In genomic region chr4:136312616-136313015, GRCm38 (mm10) we compare ENCODE assay signal across 7 mouse cellular contexts. TPM values are rescaled to one million over a fixed set of nuclear protein-coding genes. Genes with fewer than 3 reads are reported as not detected.
DNase-seq lines count a peak whose midpoint lies in the region; ATAC-seq lines count a peak whose summit lies in the region.

No protein-coding gene starts in this region.

- no peak overlapping the region for H3K27ac ChIP-seq in lung, embryonic 16.5 days (ENCODE audit: low read length)
- no peak overlapping the region for H3K27ac ChIP-seq in forebrain, embryonic 10.5 days
- no peak overlapping the region for H3K27ac ChIP-seq in limb, embryonic 10.5 days

- H3K36me3 ChIP-seq in lung, embryonic 16.5 days (ENCODE audit: control insufficient read depth, insufficient read depth, low read length), result peaks cover 8% of the 10 kb centered on the region
- peaks cover 18% of the 10 kb centered on the region for H3K36me3 ChIP-seq in forebrain, embryonic 10.5 days (replicated peaks)
- peaks cover 15% of the 10 kb centered on the region for H3K36me3 ChIP-seq in limb, embryonic 10.5 days
- no peaks in the 10 kb centered on the region for H3K36me3 ChIP-seq in splenic B cell, adult 2 months (ENCODE audit: control insufficient read depth, insufficient read depth, low read length, poor library complexity, severe bottlenecking)

- WGBS in lung, embryonic 16.5 days, result 9% methylated on average over 4 of the region's 4 CpGs
- WGBS in forebrain, embryonic 10.5 days, result 54% methylated on average over 4 of the region's 4 CpGs
- WGBS in limb, embryonic 10.5 days, result 47% methylated on average over 4 of the region's 4 CpGs

- H3K9ac ChIP-seq in lung, embryonic 16.5 days (ENCODE audit: low read length), result peak overlapping the region; percentile 58

- peak overlapping the region; percentile 68 for H3K4me2 ChIP-seq in lung, embryonic 16.5 days (ENCODE audit: low read depth, low read length)

- no peaks in the 10 kb centered on the region for H3K27me3 ChIP-seq in lung, embryonic 16.5 days (ENCODE audit: control insufficient read depth, insufficient read depth, low read depth, low read length)
- no peaks in the 10 kb centered on the region for H3K27me3 ChIP-seq in forebrain, embryonic 10.5 days (ENCODE audit: poor library complexity, severe bottlenecking)
- H3K27me3 ChIP-seq in limb, embryonic 10.5 days (ENCODE audit: low read depth, poor library complexity, severe bottlenecking), result no peaks in the 10 kb centered on the region
- no peaks in the 10 kb centered on the region for H3K27me3 ChIP-seq in splenic B cell, adult 2 months (ENCODE audit: control insufficient read depth, insufficient read depth, low read length, poor library complexity, severe bottlenecking)

- no peaks in the 10 kb centered on the region for H3K9me3 ChIP-seq in lung, embryonic 16.5 days (ENCODE audit: control insufficient read depth, low read length)
- H3K9me3 ChIP-seq in forebrain, embryonic 10.5 days, result no peaks in the 10 kb centered on the region
- H3K9me3 ChIP-seq in limb, embryonic 10.5 days (replicated peaks), result no peaks in the 10 kb centered on the region

- no peak for DNase-seq in lung, postnatal 25 days (ENCODE audit: low spot score)
- no peak for DNase-seq in forebrain, embryonic 10.5 days (ENCODE audit: extremely low spot score, low spot score)
- DNase-seq in limb, embryonic 10.5 days (ENCODE audit: low spot score), result no peak
- peak; percentile 18 for DNase-seq in splenic B cell, adult 2 months (ENCODE audit: low read depth, low spot score)
- no peak for DNase-seq in ovary, adult 18-20 months (ENCODE audit: low spot score)
- DNase-seq in urinary bladder, postnatal 36 days (ENCODE audit: low spot score in 2 of 2), result no peak

- peak overlapping the region; percentile 88 for H3K4me3 ChIP-seq in lung, embryonic 16.5 days (ENCODE audit: low read length)
- peak overlapping the region; percentile 100 for H3K4me3 ChIP-seq in forebrain, embryonic 10.5 days
- peak overlapping the region; percentile 99 for H3K4me3 ChIP-seq in limb, embryonic 10.5 days

- H3K4me1 ChIP-seq in lung, embryonic 16.5 days (replicated peaks; ENCODE audit: control insufficient read depth, insufficient read depth, low read length), result peaks cover 24% of the 10 kb centered on the region
- H3K4me1 ChIP-seq in forebrain, embryonic 10.5 days, result peaks cover 48% of the 10 kb centered on the region
- peaks cover 39% of the 10 kb centered on the region for H3K4me1 ChIP-seq in limb, embryonic 10.5 days

- no peak for ATAC-seq in lung, embryonic 16.5 days (ENCODE audit: low read depth)

RNA-seq across cellular contexts. Expression of gene Hnrnpr, which starts 1.9 kb away (rescaled TPM):
- 146 and 158 TPM in 2 replicates for polyA plus RNA-seq in lung, embryonic 16.5 days (2015; fragmentation: Nextera tagmentation; extraction: Ambion mirVana)
- 231 and 248 TPM in 2 replicates for polyA plus RNA-seq in forebrain, embryonic 10.5 days (2016; fragmentation: Nextera tagmentation; extraction: Ambion mirVana)
- 219 and 255 TPM in 2 replicates for polyA plus RNA-seq in limb, embryonic 10.5 days (2016; fragmentation: Nextera tagmentation; extraction: Ambion mirVana)

RNA-seq across cellular contexts. Expression of gene Zfp46, which starts 28.1 kb away (rescaled TPM):
- polyA plus RNA-seq in lung, embryonic 16.5 days (2015; fragmentation: Nextera tagmentation; extraction: Ambion mirVana), result 27.6 and 28.1 TPM in 2 replicates
- 21.1 and 21.8 TPM in 2 replicates for polyA plus RNA-seq in forebrain, embryonic 10.5 days (2016; fragmentation: Nextera tagmentation; extraction: Ambion mirVana)
- 20.2 and 24.6 TPM in 2 replicates for polyA plus RNA-seq in limb, embryonic 10.5 days (2016; fragmentation: Nextera tagmentation; extraction: Ambion mirVana)
